Mouse (Mus musculus): ENCODE measurements around the gene Nptn.

Nptn gene

GRCm38 (mm10) chr9:58581958-58582540, at the start of gene Nptn:
TSS of gene Nptn (plus strand) at chr9:58582240.
- ATAC-seq (ENCODE audit: insufficient number of reproducible peaks, low FRiP score, low TSS enrichment) = peak; percentile 95

GRCm38 (mm10) chr9:58533322-58533721, 48.7 kb upstream of the Nptn start:
- ATAC-seq (ENCODE audit: insufficient number of reproducible peaks, low FRiP score, low TSS enrichment) = peak; percentile 80

GRCm38 (mm10) chr9:58534766-58535165, 47.3 kb upstream of the Nptn start:
- ATAC-seq (ENCODE audit: insufficient number of reproducible peaks, low FRiP score, low TSS enrichment) = no peak; the same call in 1 of the 2 replicates

GRCm38 (mm10) chr9:58535447-58536134, 46.4 kb upstream of the Nptn start:
- ATAC-seq (ENCODE audit: insufficient number of reproducible peaks, low FRiP score, low TSS enrichment) = no peak

- no peak for ATAC-seq (ENCODE audit: insufficient number of reproducible peaks, low FRiP score, low TSS enrichment)
Observed at GRCm38 (mm10) chr9:58537774-58538173, 44.3 kb upstream of the Nptn start.

- no peak for ATAC-seq (ENCODE audit: insufficient number of reproducible peaks, low FRiP score, low TSS enrichment)
Observed at GRCm38 (mm10) chr9:58539886-58540285, 42.2 kb upstream of the Nptn start.

- ATAC-seq (ENCODE audit: insufficient number of reproducible peaks, low FRiP score, low TSS enrichment) = no peak
Observed at GRCm38 (mm10) chr9:58541895-58542338, 40.1 kb upstream of the Nptn start.

GRCm38 (mm10) chr9:58544879-58545324, 37.1 kb upstream of the Nptn start:
- ATAC-seq (ENCODE audit: insufficient number of reproducible peaks, low FRiP score, low TSS enrichment) = no peak

- ATAC-seq (ENCODE audit: insufficient number of reproducible peaks, low FRiP score, low TSS enrichment) = no peak
Observed at GRCm38 (mm10) chr9:58545428-58545827, 36.6 kb upstream of the Nptn start.

- no peak for ATAC-seq (ENCODE audit: insufficient number of reproducible peaks, low FRiP score, low TSS enrichment)
Observed at GRCm38 (mm10) chr9:58546630-58547360, 35.2 kb upstream of the Nptn start.

GRCm38 (mm10) chr9:58548897-58549296, 33.1 kb upstream of the Nptn start:
- ATAC-seq (ENCODE audit: insufficient number of reproducible peaks, low FRiP score, low TSS enrichment) = no peak

GRCm38 (mm10) chr9:58549694-58550093, 32.3 kb upstream of the Nptn start:
- no peak for ATAC-seq (ENCODE audit: insufficient number of reproducible peaks, low FRiP score, low TSS enrichment)

GRCm38 (mm10) chr9:58550928-58551327, 31.1 kb upstream of the Nptn start:
- ATAC-seq (ENCODE audit: insufficient number of reproducible peaks, low FRiP score, low TSS enrichment) = no peak

- no peak for ATAC-seq (ENCODE audit: insufficient number of reproducible peaks, low FRiP score, low TSS enrichment)
Observed at GRCm38 (mm10) chr9:58552083-58552482, 30.0 kb upstream of the Nptn start.

- no peak; the same call in 1 of the 2 replicates for ATAC-seq (ENCODE audit: insufficient number of reproducible peaks, low FRiP score, low TSS enrichment)
Observed at GRCm38 (mm10) chr9:58554056-58554907, 27.8 kb upstream of the Nptn start.

GRCm38 (mm10) chr9:58554908-58555684, 26.9 kb upstream of the Nptn start, which contains the start of gene Cd276:
TSS of gene Cd276 (minus strand) at chr9:58555437.
- ATAC-seq (ENCODE audit: insufficient number of reproducible peaks, low FRiP score, low TSS enrichment) = peak; percentile 49; the same call in 1 of the 2 replicates

GRCm38 (mm10) chr9:58555685-58556414, 26.2 kb upstream of the Nptn start:
- ATAC-seq (ENCODE audit: insufficient number of reproducible peaks, low FRiP score, low TSS enrichment) = no peak

- ATAC-seq (ENCODE audit: insufficient number of reproducible peaks, low FRiP score, low TSS enrichment) = no peak
Observed at GRCm38 (mm10) chr9:58556627-58557026, 25.4 kb upstream of the Nptn start.

Data from cerebellum, adult (tissue).